Mouse (Mus musculus) brain, embryonic 14.5 days (tissue): ENCODE measurements around the gene Pgam5.

ENCODE experiments used
- CTCF ChIP-seq: fragments of 200-500 bp; IDR thresholded peaks from 2 replicates; pipeline ENCODE4 v1.5.1; 2012; ENCODE audit warnings: inconsistent platforms, mild to moderate bottlenecking, moderate library complexity, borderline replicate concordance; ENCODE audit not compliant: insufficient read depth, insufficient read length; ENCODE audit errors: extremely low read depth
- POLR2A ChIP-seq: fragments of 200-500 bp; IDR thresholded peaks from 2 replicates; pipeline ENCODE4 v1.6.1; 2012; ENCODE audit warnings: mild to moderate bottlenecking, inconsistent platforms, borderline replicate concordance; ENCODE audit not compliant: poor library complexity, insufficient read depth, insufficient read length, severe bottlenecking; ENCODE audit errors: extremely low read depth

GRCm38 (mm10) chr5:110266941-110267340 is 2.8 kb downstream of the Pgam5 start:
- no peak for TF ChIP-seq CTCF
- no peak for TF ChIP-seq POLR2A
